In the genomic region with DNA sequence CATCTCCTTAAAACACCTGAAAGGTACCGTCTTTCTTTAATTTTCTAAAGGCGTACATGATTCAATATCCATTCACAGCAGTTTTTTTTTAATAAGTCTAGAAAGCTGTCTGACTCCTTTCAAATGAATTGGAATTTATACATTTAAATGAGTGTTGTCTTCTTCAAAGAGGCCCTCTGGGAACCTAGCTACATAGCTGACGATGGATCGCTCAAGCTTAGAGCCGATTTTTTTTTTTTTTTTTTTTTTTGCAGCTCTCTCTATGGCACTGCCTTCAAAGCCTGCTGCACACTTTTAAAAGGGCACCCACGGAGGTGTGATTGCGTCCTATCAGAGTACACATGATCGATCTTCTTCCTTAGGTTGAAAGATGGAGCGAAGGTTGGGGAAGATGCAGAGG, we compare ENCODE assay signal across 20 mouse cellular contexts. TPM values are rescaled to one million over a fixed set of nuclear protein-coding genes. Genes with fewer than 3 reads are reported as not detected.
"Had no signal": no experiment of that assay in that cellular context is flagged by ENCODE, and none has a peak within 500 bp of the region (broad histone marks: within the 10 kb centered on the region; RNA-seq: fewer than 3 reads in every experiment).

No protein-coding gene starts in this region.

- DNase-seq: kidney, adult 8-10 months; kidney, postnatal 10 days; kidney, postnatal 36 days; layer of hippocampus, postnatal 36 days; liver, postnatal 0 days; lung, embryonic 14.5 days; retina, postnatal 1 day; right cerebral cortex, postnatal 25 days; spleen, adult 18-20 months; thymus, adult 18-20 months; thymus, postnatal 14 days; thymus, postnatal 4 days had no signal

- H3K36me3 ChIP-seq: kidney, embryonic 15.5 days; neural tube, embryonic 13.5 days had no signal

- H3K27me3 ChIP-seq: kidney, embryonic 15.5 days; neural tube, embryonic 13.5 days had no signal

- H3K4me2 ChIP-seq: kidney, embryonic 15.5 days; liver, embryonic 11.5 days; lung, embryonic 14.5 days; neural tube, embryonic 13.5 days had no signal

- H3K9me3 ChIP-seq: kidney, embryonic 15.5 days; neural tube, embryonic 13.5 days had no signal

- H3K4me1 ChIP-seq: kidney, embryonic 15.5 days had no signal

- H3K9ac ChIP-seq: kidney, embryonic 15.5 days; liver, embryonic 14.5 days; liver, postnatal 0 days; lung, embryonic 14.5 days; neural tube, embryonic 13.5 days had no signal

- H3K27ac ChIP-seq: kidney, embryonic 15.5 days; left cerebral cortex, adult 2 months; liver, embryonic 14.5 days; macrophage; neural tube, embryonic 13.5 days had no signal

- H3K4me3 ChIP-seq: kidney, embryonic 15.5 days; left cerebral cortex, adult 2 months; myocyte; neural tube, embryonic 13.5 days had no signal

- ATAC-seq: liver, postnatal 0 days; lung, postnatal 0 days had no signal

RNA-seq across cellular contexts. Expression of gene Nfasc, which starts 26.6 kb away (rescaled TPM):
- polyA plus RNA-seq: macrophage, myocyte had no signal
